Mouse (Mus musculus): ENCODE measurements at regions not wholly inside any gene's neighbourhood (a gene's known extent, or its start where the extent isn't known, plus 50 kb on each side); places are given as distances from the start of the nearest gene placed in this dataset.
A peak's percentile ranks its signal among the peaks of the same experiment; 100 is the strongest.

DNA sequence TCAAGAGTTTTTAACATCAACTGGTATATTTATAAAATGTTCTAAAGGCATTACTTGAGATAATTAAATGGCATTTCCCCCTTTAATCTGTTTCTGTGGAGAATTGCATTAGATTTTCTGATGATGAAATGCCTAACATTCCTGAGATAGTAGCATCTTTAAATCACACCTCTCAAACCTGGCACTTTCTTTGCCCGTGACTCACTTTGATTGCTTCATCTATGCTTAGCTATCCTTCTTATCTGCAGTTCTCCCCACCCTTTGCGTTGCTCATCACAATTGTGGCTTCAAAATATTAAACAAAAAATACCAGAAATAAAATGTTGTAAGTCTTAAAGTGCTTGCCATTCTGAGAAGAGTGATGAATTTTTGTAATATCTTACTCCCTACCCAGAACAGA lies 250.3 kb downstream of the 1190002N15Rik start:
- intact Hi-C loops (cut with DNase I) = no loop called here
- DNase-seq (ENCODE audit: low spot score in 2 of 2) = no peak

DNA sequence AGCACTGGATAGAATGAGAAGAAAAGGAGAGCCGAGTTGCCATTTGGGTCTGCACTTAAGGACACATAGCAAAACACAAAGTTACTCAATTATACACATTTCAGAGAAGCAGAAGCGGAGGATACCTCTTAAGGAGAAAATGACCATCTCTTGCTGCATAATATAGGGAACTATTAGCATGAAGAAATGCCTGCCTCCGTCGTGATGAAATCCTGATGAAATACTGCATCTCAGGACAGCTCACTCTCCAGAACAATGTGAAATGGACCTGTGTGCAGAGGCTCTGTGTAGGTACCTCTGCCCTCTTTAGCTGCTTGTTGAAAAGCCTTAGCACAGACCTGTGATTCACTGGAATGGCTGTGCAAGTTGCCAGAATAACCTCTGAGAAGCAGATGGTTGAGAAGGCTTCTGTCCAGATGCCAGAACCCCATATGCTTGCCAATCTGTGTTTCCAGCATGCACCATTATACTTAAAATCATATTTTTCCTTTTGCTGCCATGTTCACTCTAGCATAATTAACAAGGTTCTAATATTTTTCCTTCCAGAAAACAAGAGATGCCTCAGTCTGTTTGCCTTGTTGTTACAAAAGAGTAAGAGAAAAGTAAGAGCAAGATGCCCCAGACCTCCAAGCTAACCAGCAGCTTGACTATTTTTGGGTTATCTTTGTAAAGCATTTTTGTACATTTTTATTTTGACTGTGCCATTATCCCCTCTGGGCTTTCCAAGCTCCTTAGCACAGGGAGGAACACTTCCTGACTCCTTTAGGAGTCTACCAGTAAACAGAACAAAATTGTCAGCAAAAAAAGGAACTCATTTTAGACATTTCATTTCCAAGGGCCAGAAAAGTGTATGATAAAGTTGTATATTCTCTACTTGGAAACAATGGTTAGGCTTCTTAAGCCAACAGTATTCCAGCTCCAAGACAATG lies 259.0 kb downstream of the 1190002N15Rik start:
- DNase-seq (ENCODE audit: low spot score in 2 of 2) = peak; percentile 46 to 90

DNA sequence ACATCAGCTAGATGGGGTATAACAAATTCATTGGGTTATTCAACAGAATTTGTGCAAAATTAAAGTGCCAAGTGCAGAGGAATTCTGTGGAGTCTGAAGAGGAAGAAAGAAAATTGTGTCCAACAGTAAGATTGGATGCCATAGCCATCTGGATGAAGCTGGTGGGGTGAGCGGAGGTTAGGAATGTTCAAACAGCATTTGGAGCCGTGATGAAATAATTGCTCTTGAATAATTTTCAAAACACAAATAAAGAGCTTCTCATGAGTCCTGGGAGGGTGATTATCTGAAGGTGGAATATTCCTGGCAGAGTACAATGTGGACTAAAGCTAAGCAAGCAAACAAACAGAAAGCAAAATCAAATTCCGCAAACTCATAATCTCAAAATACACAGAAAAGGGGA lies 260.8 kb downstream of the 1190002N15Rik start:
- DNase-seq (ENCODE audit: low spot score in 2 of 2) = no peak
- intact Hi-C loops (cut with DNase I) = loop anchor here (5.0 kb wide), 1 partner anchor 285 kb away; no protein-coding TSS in a partner anchor

More for the DNA sequence above, 259.0 kb downstream of the 1190002N15Rik start:
- intact Hi-C loops (cut with DNase I) = loop anchor here (1.0 to 5.0 kb wide), 2 partner anchors 79 to 287 kb away; no protein-coding TSS in a partner anchor

DNA sequence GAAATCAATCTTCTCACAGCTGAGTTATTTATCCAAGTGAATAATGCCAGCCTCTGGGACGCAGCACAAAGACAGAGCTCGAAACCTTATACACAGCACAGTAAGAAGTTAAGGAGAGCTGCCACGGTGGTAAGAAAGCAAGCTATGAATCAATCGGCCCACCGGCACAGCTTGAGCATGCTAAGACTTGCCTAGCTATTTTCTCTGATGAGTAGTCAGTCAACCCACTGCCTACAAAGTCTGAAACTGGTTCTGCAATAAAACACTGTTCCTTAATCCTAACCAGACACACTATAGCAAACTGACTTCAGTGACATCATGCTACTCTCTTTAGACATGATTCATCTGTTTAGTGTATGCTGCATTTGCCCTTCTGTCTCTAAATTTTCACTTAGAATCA lies 268.7 kb downstream of the 1190002N15Rik start:
- intact Hi-C loops (cut with DNase I) = no loop called here
- peak in 1 of 2 experiments; percentile 37 for DNase-seq (ENCODE audit: low spot score in 2 of 2)

DNA sequence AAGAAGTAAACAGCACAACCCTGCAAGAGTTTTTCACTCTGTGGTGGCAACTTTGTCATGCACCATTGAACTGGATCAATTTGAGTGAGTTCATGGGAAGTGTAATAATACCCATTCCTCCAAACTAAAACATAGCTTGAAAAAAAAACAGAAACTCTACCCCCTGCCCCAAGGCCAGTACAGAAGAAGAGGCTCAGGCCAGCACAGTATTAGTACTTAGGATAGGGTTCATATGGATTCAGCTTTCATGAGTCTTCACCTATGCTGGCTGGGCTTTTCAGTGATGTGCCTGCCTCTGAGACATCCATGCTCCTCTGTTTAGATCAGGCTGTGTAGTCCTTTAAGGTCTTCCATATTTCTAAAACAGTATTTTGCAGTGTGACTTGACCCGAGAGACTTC lies 270.6 kb downstream of the 1190002N15Rik start:
- no peak for DNase-seq (ENCODE audit: low spot score in 2 of 2)
- intact Hi-C loops (cut with DNase I) = no loop called here

DNA sequence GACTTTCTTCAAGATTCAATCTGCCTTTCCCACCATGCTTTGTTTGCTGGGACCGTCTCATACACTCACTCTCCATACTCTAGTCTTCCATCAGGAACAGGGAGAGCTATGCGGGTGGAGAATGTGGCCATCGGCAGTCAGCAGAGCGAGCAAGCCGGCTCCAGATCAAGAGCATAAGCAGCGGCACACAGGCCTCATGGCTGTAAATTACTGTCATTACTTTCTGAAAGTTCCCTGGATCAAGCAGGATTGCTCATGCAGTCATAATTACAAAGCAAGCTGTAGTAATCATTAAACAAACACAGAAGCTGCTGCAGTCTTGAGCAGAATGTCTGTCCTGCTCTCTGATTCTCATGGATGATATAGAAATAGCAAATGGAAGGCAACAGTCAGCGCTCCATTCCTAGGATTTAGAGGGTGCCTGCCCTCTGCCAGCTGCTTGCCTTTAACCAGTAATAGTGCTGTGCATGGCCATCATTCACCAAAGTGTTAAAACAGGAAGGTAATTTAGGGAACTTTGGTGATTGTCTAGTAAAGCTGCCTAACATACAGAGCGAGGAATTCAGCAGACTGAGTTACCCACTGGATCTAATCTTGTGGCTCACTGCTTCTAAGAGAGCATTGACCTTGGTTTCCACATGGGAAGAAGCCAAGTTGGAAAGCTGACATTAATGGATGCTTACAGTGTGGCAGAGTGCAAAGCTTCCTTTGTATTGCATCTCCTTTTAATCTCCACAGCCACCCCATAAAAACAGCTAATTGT lies 298.2 kb downstream of the 1190002N15Rik start:
- intact Hi-C loops (cut with DNase I) = no loop called here
- DNase-seq (ENCODE audit: low spot score in 2 of 2) = no peak

DNA sequence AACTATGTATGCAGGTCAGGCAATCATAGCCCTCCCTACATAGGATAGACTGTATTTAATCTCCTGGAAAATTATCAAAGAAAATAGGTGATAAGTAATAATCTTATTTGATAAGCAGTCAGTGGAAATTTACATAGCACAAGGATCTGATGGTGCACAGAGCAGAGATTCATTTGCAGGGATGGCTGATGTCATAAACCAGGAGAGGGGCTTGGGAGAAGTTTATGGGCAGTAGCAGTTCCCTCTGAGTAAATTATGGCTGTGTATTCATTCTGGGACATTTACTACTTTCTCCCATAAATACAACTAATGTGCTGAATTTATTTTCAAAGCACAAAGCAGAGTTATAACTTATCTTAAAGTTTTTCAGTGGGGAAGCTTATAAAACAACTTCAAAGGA lies 299.3 kb downstream of the 1190002N15Rik start:
- intact Hi-C loops (cut with DNase I) = no loop called here
- DNase-seq (ENCODE audit: low spot score in 2 of 2) = no peak

DNA sequence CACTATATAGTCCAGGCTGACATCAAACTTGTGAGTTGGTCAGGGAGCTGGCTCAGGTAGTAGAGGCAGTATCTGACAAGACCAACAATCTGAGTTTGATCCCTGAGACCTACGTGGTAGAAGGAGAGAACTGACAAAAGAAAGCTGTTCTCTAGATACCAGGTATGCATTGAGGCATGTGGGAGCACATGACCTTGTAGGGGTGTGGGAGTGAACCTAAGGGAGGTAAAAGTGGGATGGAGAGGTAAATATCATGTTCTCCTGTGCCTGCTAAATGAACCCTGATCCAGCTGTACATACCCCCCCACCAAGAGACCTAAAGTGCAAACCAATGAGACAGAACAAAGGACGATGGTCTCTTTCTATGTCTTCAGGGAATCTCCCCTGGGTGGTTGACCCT lies 308.3 kb downstream of the 1190002N15Rik start:
- DNase-seq (ENCODE audit: low spot score in 2 of 2) = no peak
- intact Hi-C loops (cut with DNase I) = no loop called here

DNA sequence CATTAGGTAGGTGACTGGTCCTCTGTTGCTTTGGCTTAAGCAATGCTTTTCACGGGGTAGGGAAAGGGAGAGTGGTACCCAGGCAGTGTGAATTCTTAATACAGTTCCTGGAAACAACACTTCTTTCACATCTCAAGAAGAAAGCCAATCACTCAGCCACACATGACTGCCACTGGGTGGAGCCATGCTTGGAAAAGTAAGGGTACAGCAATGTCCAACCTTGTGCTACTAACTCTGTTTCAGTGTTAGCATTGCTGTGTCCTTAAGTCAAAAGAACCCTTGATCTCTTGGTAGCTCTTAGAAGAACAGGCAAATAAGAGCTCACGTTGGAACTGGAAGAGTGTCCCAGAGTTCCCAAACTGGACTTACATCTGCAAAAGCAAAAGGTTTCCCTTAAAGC lies 318.8 kb downstream of the 1190002N15Rik start:
- intact Hi-C loops (cut with DNase I) = no loop called here

DNA sequence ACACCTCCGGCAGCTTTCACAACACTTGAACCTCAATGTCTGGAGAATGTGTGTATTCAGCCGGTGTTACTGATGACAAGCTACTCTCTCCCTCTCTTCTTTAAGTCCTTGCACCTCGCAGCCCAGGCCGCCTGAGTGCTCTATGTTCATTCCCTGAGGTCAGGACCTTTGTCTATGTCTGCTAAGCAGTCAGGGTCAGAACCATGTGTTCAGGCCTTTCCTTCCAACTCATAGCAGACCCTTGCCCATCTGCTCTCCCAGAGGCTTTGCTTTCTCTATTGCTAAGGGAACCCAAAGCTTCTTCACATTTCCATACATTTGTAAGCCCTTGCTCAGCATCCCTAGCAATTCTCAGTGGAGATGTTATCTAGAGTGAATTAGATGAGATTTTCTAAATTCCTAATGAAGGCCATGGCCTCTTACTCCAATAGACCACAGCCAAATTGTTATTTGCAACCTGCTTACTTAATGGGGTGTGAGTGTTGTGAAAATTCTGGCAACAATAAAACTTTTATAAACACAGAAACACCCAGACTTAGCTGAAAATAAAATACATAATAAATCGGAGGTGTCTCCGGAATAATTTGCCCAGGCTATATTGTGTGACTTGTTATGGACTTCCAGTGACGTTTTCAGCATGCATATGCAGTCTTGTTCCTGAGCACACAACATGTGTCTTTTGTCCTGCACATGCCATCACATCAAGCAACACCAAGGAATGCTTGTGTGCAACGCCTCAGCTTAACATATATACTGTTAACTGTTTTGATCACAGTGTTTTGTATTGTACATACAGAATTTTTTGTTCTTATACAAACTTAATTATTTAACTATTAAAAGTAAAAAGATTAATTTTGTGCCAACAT lies 321.2 kb downstream of the 1190002N15Rik start:
- intact Hi-C loops (cut with DNase I) = no loop called here
- DNase-seq (ENCODE audit: low spot score in 2 of 2) = no peak

More for the DNA sequence above, 318.8 kb downstream of the 1190002N15Rik start:
- DNase-seq (ENCODE audit: low spot score in 2 of 2) = no peak

DNA sequence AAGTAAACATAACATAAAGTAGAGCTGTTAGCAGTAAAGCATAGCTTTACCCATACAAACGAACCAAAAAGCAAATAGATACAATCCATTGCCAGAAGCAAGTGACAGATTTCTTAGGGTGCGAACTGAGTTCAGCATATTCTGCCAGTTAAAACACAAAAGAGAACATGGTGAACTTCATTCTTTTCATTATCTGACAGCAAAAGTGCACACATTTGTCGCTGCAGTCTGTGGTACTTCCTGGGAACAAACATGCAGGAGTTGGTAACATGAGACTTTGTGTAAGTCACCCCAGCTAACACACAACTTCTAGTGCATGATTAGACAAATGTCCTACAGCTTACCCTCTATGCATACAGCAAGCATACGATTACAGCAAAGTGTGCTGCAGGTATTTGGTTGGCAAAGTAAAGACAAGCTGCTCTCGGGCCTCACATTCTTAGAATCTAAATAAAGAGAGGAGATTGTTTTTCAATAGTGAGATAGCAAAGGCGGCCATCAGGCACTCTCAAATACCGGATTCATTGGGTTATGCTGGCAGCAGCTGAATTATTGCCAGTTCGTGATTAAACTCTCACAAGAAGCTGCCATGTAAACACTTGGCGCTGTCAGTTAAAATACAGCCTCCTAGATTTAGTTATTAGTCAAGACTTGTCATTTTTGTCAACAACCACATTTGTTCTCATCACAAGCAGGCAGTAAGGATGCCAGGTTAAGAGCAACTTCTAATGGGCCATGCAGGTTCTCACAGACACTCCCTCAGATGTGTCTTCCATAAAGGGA lies 327.2 kb downstream of the 1190002N15Rik start:
- intact Hi-C loops (cut with DNase I) = no loop called here
- DNase-seq (ENCODE audit: low spot score in 2 of 2) = no peak

DNA sequence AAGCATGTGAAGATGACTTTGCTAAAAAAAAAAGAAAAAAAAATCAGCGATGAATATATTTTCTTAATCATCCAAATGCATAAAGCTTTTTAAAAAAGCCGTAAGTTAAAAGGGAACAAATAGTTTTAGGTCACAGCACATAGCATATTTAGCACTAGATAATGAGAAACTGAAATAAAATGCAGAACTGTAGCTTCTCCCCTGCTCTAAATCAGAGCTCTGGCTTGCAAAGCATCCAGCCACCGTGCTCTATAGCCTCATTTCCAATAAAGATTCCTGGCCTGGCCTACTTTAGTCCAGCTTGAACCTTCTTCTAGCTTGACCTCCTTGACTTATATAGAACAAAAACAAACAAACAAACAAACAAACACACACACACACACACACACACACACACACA lies 328.9 kb downstream of the 1190002N15Rik start:
- intact Hi-C loops (cut with DNase I) = no loop called here
- DNase-seq (ENCODE audit: low spot score in 2 of 2) = no peak

DNA sequence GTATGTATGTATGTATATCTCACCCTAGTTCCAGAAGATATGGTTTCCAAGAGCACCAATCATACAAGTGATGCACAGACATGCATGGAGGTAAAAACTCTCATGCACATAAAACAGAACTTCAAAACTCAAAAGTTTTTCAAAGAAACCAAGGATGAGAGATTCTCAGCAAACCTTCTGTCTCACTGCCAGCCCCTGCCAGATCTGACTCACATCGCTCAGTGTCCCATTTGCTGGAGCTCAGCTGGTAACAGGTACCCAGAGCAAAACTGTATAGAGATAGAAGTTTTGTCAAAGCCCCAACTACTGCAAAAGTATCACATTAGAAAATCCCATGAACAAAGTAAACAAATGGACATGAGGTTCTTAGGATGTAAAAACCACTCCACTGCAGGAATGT lies 337.0 kb downstream of the 1190002N15Rik start:
- peak in 1 of 2 experiments; percentile 53 for DNase-seq (ENCODE audit: low spot score in 2 of 2)
- intact Hi-C loops (cut with DNase I) = loop anchor here (1.0 to 5.0 kb wide), 3 partner anchors 77 to 336 kb away; partner anchors contain the start of gene 1190002N15Rik

DNA sequence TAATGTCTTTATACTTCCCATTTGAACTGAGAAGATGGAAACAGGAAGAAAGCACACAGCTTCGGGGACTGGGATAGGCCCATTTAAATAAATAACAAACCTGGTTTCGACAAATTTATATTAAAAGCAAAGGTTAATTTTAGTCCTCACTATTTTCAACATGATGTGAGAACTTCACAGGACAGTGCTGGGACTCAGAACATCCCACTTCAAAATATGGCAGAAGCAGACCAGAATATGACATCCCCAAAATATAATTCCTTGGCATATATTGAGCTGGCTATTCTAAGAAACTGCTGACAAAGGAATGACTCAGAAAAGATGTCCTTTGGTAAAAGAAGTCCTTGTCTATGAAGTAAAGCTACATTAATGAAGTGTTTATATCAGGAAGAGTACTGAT lies 338.0 kb downstream of the 1190002N15Rik start:
- intact Hi-C loops (cut with DNase I) = loop anchor here (1.0 to 5.0 kb wide), 4 partner anchors 78 to 337 kb away; partner anchors contain the start of gene 1190002N15Rik
- DNase-seq (ENCODE audit: low spot score in 2 of 2) = peak in 1 of 2 experiments; percentile 70

DNA sequence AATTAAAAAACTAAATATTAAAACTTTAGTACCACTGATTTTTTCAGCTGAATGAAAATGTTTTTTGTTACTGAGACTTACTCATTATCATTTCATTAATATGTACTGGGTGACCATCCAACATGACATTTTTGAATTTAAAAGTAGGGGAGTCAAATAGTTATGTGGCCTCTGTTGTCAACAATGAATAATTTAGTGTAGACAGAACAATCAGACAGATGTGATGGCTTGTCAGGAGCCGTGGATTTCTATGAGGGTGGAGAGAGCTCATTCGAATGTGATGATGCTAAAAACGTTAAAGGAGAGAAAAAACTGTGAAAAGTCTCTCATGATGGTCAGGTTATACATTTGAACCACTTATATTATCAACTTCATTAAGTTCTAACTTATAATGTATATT lies 346.8 kb downstream of the 1190002N15Rik start:
- intact Hi-C loops (cut with DNase I) = no loop called here
- DNase-seq (ENCODE audit: low spot score in 2 of 2) = no peak

DNA sequence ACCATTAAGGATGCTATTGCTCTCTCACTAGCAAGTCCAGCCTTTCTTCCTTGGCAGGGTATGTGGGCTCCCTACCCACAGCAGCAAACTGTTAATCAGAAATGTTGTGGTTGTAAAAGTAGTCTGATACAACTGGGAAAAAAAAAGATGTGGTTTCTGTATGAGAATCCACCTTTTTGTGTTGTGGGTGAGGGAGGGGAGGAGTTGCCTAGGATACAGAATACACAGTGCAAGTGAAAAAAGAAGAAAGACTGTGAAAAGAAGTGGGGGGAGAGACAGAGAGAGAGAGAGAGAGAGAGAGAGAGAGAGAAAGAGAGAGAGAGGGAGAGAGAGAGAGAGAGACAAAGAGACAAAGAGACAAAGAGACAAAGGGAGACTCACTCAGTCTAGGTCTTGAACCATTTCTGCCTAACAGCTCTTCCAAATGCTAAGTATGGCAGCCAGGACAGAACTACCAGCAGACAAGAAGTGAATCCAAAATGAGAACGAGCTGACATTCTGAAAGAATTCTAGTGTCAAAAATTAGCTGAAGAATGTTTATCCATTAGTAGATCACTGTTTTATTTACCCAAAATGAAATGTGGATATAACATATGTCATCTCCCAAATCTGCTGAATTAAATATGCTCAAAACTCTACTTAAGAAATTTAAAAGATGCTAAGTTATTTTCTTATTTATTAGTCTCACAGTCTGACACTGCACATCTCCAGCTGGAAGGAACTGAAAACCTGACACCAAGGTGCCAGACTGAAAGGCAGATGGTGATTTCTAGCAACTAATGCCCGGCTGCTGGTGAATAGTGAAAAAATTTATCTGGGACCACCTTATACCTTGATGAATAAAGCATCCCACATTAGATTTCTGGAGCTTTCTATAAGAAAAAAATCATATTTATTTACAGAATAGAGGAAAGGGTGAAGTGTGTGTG lies 347.7 kb downstream of the 1190002N15Rik start:
- intact Hi-C loops (cut with DNase I) = no loop called here
- DNase-seq (ENCODE audit: low spot score in 2 of 2) = no peak

DNA sequence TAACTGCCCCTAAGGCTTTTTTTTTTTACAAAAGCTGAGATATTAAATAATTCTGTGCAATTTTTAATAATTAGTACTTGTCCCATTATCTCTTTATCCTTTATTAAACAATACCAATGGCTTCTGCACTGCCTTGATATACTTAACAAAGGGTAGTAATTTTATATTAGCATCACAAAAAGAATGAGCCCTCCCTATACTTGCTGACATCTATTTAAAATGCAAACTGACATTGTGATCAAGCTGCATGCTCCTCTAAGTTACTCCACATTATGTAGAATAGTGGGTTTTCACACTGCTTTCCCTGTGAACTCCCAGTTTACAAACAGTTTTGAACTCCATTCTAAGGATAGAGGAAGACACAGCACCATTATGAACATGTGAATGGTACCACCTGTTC lies 349.8 kb downstream of the 1190002N15Rik start:
- DNase-seq (ENCODE audit: low spot score in 2 of 2) = no peak
- intact Hi-C loops (cut with DNase I) = no loop called here

All from left cerebral cortex, postnatal 25 days (tissue).